In the genomic region with DNA sequence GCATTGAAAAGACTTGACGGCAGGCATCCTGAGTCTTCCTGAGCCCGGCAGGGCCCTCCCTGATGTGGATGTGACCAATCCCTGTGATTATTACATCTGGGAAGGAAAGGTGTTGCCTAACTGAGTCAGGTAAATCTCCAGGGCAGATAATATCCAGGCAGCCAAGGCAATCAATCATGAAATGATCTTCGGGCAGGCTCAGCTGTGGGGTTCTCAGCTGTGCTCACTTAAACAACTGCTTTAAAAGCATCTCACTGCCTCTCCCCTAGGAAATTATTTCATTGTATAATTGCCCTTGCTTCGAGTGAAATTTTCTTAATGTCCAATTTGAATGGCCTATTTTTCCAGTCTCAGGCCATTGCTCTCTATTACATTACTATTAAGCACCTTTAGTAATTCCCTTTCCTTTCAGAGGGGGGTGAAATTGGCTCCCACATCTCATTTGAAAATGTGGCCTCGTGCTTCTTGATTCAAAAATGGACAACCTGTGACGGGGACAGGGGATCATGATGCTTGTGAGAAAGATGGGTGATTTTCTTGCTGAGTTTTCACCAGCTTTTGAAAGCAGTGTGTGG, we compare ENCODE assay signal across 23 mouse cellular contexts.
A peak's percentile ranks its signal among the peaks of the same experiment; 100 is the strongest.
DNase-seq lines count a peak whose midpoint lies in the region; ATAC-seq and TF ChIP-seq lines count a peak whose summit lies in the region.
"Had no signal": no experiment of that assay in that cellular context is flagged by ENCODE, and none has a peak within 500 bp of the region (broad histone marks: within the 10 kb centered on the region; RNA-seq: fewer than 3 reads in every experiment).

No protein-coding gene starts in this region.

- H3K4me1 ChIP-seq in forebrain, postnatal 0 days (ENCODE audit: insufficient read depth) = no peaks in the 10 kb centered on the region
- no peaks in the 10 kb centered on the region for H3K4me1 ChIP-seq in forebrain, embryonic 14.5 days (ENCODE audit: control insufficient read depth, insufficient read depth, low read length)
- H3K4me1 ChIP-seq in midbrain, embryonic 11.5 days (ENCODE audit: control insufficient read depth, insufficient read depth, low read length) = no peaks in the 10 kb centered on the region
- H3K4me1 ChIP-seq in midbrain, embryonic 10.5 days = no peaks in the 10 kb centered on the region
- H3K4me1 ChIP-seq in midbrain, embryonic 15.5 days = 0 out of 2 replicates have a peak, but pooled peaks cover 4% of the 10 kb centered on the region
- no peaks in the 10 kb centered on the region for H3K4me1 ChIP-seq in intestine, embryonic 15.5 days (replicated peaks)
- H3K4me1 ChIP-seq: forebrain, embryonic 13.5 days; heart, embryonic 13.5 days had no signal

- H3K36me3 ChIP-seq in forebrain, postnatal 0 days (ENCODE audit: insufficient read depth) = peaks cover 8% of the 10 kb centered on the region; the same call in 1 of the 2 replicates
- H3K36me3 ChIP-seq in forebrain, embryonic 14.5 days (ENCODE audit: control insufficient read depth, insufficient read depth, low read length) = no peaks in the 10 kb centered on the region
- no peaks in the 10 kb centered on the region for H3K36me3 ChIP-seq in midbrain, embryonic 11.5 days (ENCODE audit: control insufficient read depth, insufficient read depth, low read length)
- no peaks in the 10 kb centered on the region for H3K36me3 ChIP-seq in midbrain, embryonic 10.5 days
- H3K36me3 ChIP-seq in midbrain, embryonic 15.5 days (replicated peaks) = no peaks in the 10 kb centered on the region
- no peaks in the 10 kb centered on the region for H3K36me3 ChIP-seq in intestine, embryonic 15.5 days
- H3K36me3 ChIP-seq: heart, embryonic 13.5 days had no signal

- no peak for DNase-seq in forebrain, postnatal 0 days
- DNase-seq in forebrain, embryonic 14.5 days (ENCODE audit: low spot score) = no peak
- DNase-seq in midbrain, embryonic 11.5 days (ENCODE audit: low spot score, missing footprints) = peak; percentile 37
- no peak for DNase-seq in midbrain, embryonic 10.5 days (ENCODE audit: low spot score)
- no peak for DNase-seq in left cerebral cortex, adult 11 months (ENCODE audit: low spot score)
- DNase-seq: adrenal gland, postnatal 10 days; cerebellum, adult 8-10 months; cerebellum, postnatal 36 days; gastrocnemius, postnatal 25 days; heart, adult 2 months; heart, postnatal 14 days; kidney, adult 2 months; liver, postnatal 0 days; lung, postnatal 10 days; thymus, postnatal 25 days had no signal

- 67% methylated on average over 6 of the region's 6 CpGs for WGBS in forebrain, postnatal 0 days
- 76% methylated on average over 6 of the region's 6 CpGs for WGBS in forebrain, embryonic 14.5 days
- WGBS in midbrain, embryonic 11.5 days = 77% methylated on average over 6 of the region's 6 CpGs
- 84% methylated on average over 6 of the region's 6 CpGs for WGBS in midbrain, embryonic 10.5 days
- 47% methylated on average over 6 of the region's 6 CpGs for WGBS in midbrain, embryonic 15.5 days
- 60% methylated on average over 6 of the region's 6 CpGs for WGBS in intestine, embryonic 15.5 days

- H3K27me3 ChIP-seq in forebrain, postnatal 0 days (ENCODE audit: insufficient read depth, low read length) = no peaks in the 10 kb centered on the region
- no peaks in the 10 kb centered on the region for H3K27me3 ChIP-seq in forebrain, embryonic 14.5 days (replicated peaks; ENCODE audit: control insufficient read depth, insufficient read depth, low read length)
- no peaks in the 10 kb centered on the region for H3K27me3 ChIP-seq in midbrain, embryonic 11.5 days (ENCODE audit: control insufficient read depth, insufficient read depth, low read length)
- no peaks in the 10 kb centered on the region for H3K27me3 ChIP-seq in midbrain, embryonic 10.5 days (ENCODE audit: low read depth, poor library complexity, severe bottlenecking)
- no peaks in the 10 kb centered on the region for H3K27me3 ChIP-seq in midbrain, embryonic 15.5 days (replicated peaks)
- H3K27me3 ChIP-seq in intestine, embryonic 15.5 days (replicated peaks) = no peaks in the 10 kb centered on the region
- H3K27me3 ChIP-seq: forebrain, embryonic 13.5 days; heart, embryonic 13.5 days had no signal

- no peaks in the 10 kb centered on the region for H3K9me3 ChIP-seq in forebrain, postnatal 0 days (ENCODE audit: low read length)
- H3K9me3 ChIP-seq in forebrain, embryonic 14.5 days (replicated peaks; ENCODE audit: control insufficient read depth, low read length) = no peaks in the 10 kb centered on the region
- H3K9me3 ChIP-seq in midbrain, embryonic 11.5 days (ENCODE audit: control insufficient read depth, low read length) = no peaks in the 10 kb centered on the region
- H3K9me3 ChIP-seq in midbrain, embryonic 10.5 days (replicated peaks) = no peaks in the 10 kb centered on the region
- H3K9me3 ChIP-seq in midbrain, embryonic 15.5 days = no peaks in the 10 kb centered on the region
- H3K9me3 ChIP-seq in intestine, embryonic 15.5 days = no peaks in the 10 kb centered on the region
- H3K9me3 ChIP-seq: forebrain, embryonic 13.5 days; heart, embryonic 13.5 days had no signal

- no peak overlapping the region for H3K4me2 ChIP-seq in forebrain, postnatal 0 days (ENCODE audit: low read depth)
- no peak overlapping the region for H3K4me2 ChIP-seq in forebrain, embryonic 14.5 days (ENCODE audit: low read length)
- no peak overlapping the region for H3K4me2 ChIP-seq in midbrain, embryonic 11.5 days
- no peak overlapping the region for H3K4me2 ChIP-seq in midbrain, embryonic 15.5 days
- H3K4me2 ChIP-seq in intestine, embryonic 15.5 days (replicated peaks) = no peak overlapping the region
- H3K4me2 ChIP-seq: forebrain, embryonic 13.5 days; heart, embryonic 13.5 days; liver, embryonic 11.5 days had no signal

- H3K9ac ChIP-seq in forebrain, postnatal 0 days = no peak overlapping the region
- H3K9ac ChIP-seq in forebrain, embryonic 14.5 days (ENCODE audit: low read length) = no peak overlapping the region
- no peak overlapping the region for H3K9ac ChIP-seq in midbrain, embryonic 11.5 days (ENCODE audit: low read length)
- H3K9ac ChIP-seq in midbrain, embryonic 15.5 days = no peak overlapping the region
- H3K9ac ChIP-seq in intestine, embryonic 15.5 days = no peak overlapping the region
- H3K9ac ChIP-seq: forebrain, embryonic 13.5 days; heart, embryonic 13.5 days; liver, postnatal 0 days had no signal

- 0 out of 2 replicates have a peak overlapping the region, but pooled peaks have one; percentile 15 for H3K27ac ChIP-seq in forebrain, postnatal 0 days (ENCODE audit: low read depth, low read length)
- H3K27ac ChIP-seq in forebrain, embryonic 14.5 days (ENCODE audit: low read depth, low read length) = no peak overlapping the region
- H3K27ac ChIP-seq in midbrain, embryonic 11.5 days (ENCODE audit: low read depth, low read length) = no peak overlapping the region
- no peak overlapping the region for H3K27ac ChIP-seq in midbrain, embryonic 10.5 days (replicated peaks)
- H3K27ac ChIP-seq in midbrain, embryonic 15.5 days = peak overlapping the region; percentile 31
- H3K27ac ChIP-seq in intestine, embryonic 15.5 days = no peak overlapping the region
- H3K27ac ChIP-seq: forebrain, embryonic 13.5 days; heart, adult 2 months; heart, embryonic 13.5 days; kidney, postnatal 0 days had no signal

- no peak overlapping the region for H3K4me3 ChIP-seq in forebrain, postnatal 0 days (ENCODE audit: low read depth, low read length)
- H3K4me3 ChIP-seq in forebrain, embryonic 14.5 days (ENCODE audit: low read depth, low read length) = no peak overlapping the region
- H3K4me3 ChIP-seq in midbrain, embryonic 11.5 days (ENCODE audit: low read depth, low read length) = no peak overlapping the region
- no peak overlapping the region for H3K4me3 ChIP-seq in midbrain, embryonic 10.5 days
- no peak overlapping the region for H3K4me3 ChIP-seq in midbrain, embryonic 15.5 days
- no peak overlapping the region for H3K4me3 ChIP-seq in intestine, embryonic 15.5 days (replicated peaks)
- H3K4me3 ChIP-seq: forebrain, embryonic 13.5 days; heart, adult 2 months; heart, embryonic 13.5 days had no signal

- TF ChIP-seq CTCF in forebrain, postnatal 0 days (IDR thresholded peaks at IDR 0.05; ENCODE audit: low read depth) = no peak

- ATAC-seq in forebrain, postnatal 0 days = peak; percentile 25; the same call in 1 of the 2 replicates
- no peak for ATAC-seq in forebrain, embryonic 14.5 days
- no peak for ATAC-seq in midbrain, embryonic 11.5 days (ENCODE audit: low FRiP score)
- no peak for ATAC-seq in midbrain, embryonic 15.5 days (replicated peaks)
- no peak for ATAC-seq in intestine, embryonic 15.5 days
- ATAC-seq: activated CD4-positive, CD25-positive, alpha-beta regulatory T cell, adult 4 months; forebrain, embryonic 13.5 days; inflammation-experienced regulatory T-cells, adult 6 months; liver, postnatal 0 days had no signal

Comparison
In these comparisons a context has a peak if more than half of its experiments do, and no peak if none do; other contexts are left out.
1. H3K27ac ChIP-seq: peak in forebrain, postnatal 0 days (single experiment) and midbrain, embryonic 15.5 days (single experiment); none in forebrain, embryonic 14.5 days (single experiment), midbrain, embryonic 11.5 days (single experiment), midbrain, embryonic 10.5 days (single experiment) and intestine, embryonic 15.5 days (single experiment).